Mouse (Mus musculus) hindbrain, embryonic 14.5 days (tissue): Measurements from ENCODE around the gene Znhit6. TPM values are rescaled to one million over a fixed set of nuclear protein-coding genes. Genes with fewer than 3 reads are reported as not detected.

Experiments
- ATAC-seq: fragments of 200-750 bp; cut with Nextera tagmentation; 2 replicates; pipeline ENCODE4 v1.8.0; 2017; ENCODE audit warnings: moderate number of reproducible peaks, mild to moderate bottlenecking, moderate TSS enrichment, moderate library complexity; ENCODE audit not compliant: low FRiP score
- DNase-seq: peaks from one replicate; pipeline ENCODE4 v3.0.0-alpha.2; 2015; ENCODE audit warnings: low spot score
- H3K27ac ChIP-seq: fragments of 300-500 bp; sonication (generic); 2 replicates; pipeline ENCODE4 v1.5.1; 2014; ENCODE audit warnings: mild to moderate bottlenecking, moderate library complexity
- H3K27me3 ChIP-seq: fragments of 300-500 bp; sonication (generic); 2 replicates; pipeline ENCODE4 v1.6.1; 2014; ENCODE audit warnings: mild to moderate bottlenecking, low read length, mixed read lengths; ENCODE audit not compliant: control insufficient read depth, insufficient read depth
- H3K36me3 ChIP-seq: fragments of 300-500 bp; sonication (generic); replicated peaks from 2 replicates; pipeline ENCODE4 v1.6.1; 2014; ENCODE audit not compliant: control insufficient read depth, insufficient read depth
- H3K4me1 ChIP-seq: fragments of 300-500 bp; sonication (generic); replicated peaks from 2 replicates; pipeline ENCODE4 v1.6.1; 2014; ENCODE audit warnings: antibody characterized with exemption, low read length, mixed read lengths; ENCODE audit not compliant: control insufficient read depth, insufficient read depth
- H3K4me2 ChIP-seq: fragments of 300-500 bp; sonication (generic); replicated peaks from 2 replicates; pipeline ENCODE4 v1.6.1; 2014; ENCODE audit warnings: mild to moderate bottlenecking, moderate library complexity
- H3K4me3 ChIP-seq: fragments of 300-500 bp; sonication (generic); replicated peaks from 2 replicates; pipeline ENCODE4 v1.5.1; 2014; ENCODE audit warnings: mild to moderate bottlenecking, low read length
- H3K9ac ChIP-seq: fragments of 300-500 bp; sonication (generic); 2 replicates; pipeline ENCODE4 v1.6.1; 2014
- H3K9me3 ChIP-seq: fragments of 300-500 bp; sonication (generic); 2 replicates; pipeline ENCODE4 v1.6.1; 2016; ENCODE audit warnings: low read length; ENCODE audit not compliant: control insufficient read depth
- WGBS: fragments of 180-500 bp; shearing (Covaris S2); extraction: QIAGEN DNeasy Blood & Tissue Kit; methylation state at CpG from one replicate; pipeline ENCODE4 v1.1.7; 2014; 5-methylcytosine and 5-hydroxymethylcytosine counted together
- polyA plus RNA-seq: library from polyadenylated mRNA; unstranded; fragments of >200 nt; fragmentation: Nextera tagmentation; extraction: Ambion mirVana; gene quantifications from 2 replicates; pipeline ENCODE4 v1.2.1, GENCODE M21; 2014

Znhit6 gene
- polyA plus RNA-seq, 1 experiment from 2014 or later: 25.7 TPM

DNA sequence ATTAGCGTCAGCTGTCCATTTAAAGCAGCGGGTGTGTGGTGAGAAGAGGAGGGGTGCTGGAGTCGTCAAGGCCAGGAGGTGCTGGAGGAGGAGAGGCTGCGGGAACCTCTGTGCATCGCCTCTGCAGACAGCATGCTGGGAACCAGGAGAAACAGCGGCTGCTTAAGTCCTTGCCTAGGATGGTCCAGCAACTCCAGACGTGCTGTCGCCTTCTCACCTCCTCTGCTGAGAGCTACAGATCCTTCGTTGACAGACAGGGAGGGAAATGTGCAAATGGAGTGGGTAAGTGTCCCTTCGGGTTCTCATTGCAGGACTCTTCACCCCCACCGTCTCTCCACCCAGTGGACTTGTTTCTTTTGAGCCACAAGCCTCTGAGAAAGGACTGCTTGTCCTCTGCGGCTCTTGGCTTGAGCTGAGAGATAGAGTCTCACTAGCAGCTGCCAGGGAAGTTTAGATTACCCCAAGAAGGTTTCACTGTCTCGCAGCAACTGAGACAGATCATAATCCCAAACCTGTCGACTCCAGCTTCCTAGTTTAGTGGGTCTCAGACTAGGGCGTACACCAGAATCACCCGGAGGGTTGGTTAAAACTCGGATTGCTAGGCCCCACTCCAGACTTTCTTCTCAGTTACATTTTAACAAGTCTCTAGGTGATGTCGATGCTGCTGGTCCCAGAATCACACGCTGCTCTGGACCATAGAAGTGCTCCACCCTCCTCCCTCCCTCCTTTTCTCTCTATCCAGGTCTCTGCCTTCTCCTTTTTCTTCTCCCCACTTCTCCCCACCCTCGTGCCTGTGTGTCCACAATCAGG, 76.5 kb downstream of the Znhit6 start:
- no peak for ATAC-seq
- DNase-seq: no peak

DNA sequence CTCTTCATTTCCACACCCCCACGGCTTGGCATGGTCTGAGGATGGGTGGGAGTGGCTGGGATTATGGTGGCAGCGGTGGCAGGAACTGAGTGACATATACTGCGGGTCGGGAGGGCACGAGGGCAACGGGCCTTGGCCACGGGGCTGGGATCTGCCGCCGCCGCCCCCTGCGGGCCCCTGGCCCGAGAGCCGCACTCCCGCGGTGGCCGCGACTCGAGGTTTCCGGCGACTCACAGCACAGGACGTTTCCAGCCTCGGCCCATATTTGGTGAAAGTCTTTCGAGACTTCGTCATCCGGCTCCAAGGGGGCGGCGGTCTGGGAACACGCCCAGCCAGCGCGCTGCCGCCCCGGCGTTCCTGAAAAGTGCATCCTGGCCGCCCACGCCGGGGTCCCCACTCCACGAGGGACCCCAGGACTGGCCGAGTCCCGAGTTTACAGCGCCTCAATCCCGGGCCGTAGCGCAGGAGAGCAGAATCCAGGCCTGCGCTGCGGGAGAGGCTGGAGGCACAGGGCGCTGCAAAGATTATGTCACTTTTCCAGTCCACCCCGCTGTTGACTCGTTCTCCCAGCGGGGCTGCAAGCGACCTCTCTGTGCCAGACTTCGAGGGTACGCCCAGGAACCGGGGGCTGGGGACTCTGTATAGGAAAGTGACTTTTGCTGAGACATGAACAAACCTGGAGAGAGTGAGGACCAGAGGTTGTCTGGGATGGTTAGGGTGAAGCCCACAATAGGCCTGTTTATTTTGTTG, 77.4 kb downstream of the Znhit6 start:
- under 1% methylated on average over 53 of the region's 53 CpGs for WGBS
- peak; percentile 58 for DNase-seq
- peaks cover 37% of the 10 kb centered on the region for H3K4me1 ChIP-seq
- peak; percentile 3; the same call in 1 of the 2 replicates for ATAC-seq
- H3K4me3 ChIP-seq: peak overlapping the region; percentile 35
- H3K27me3 ChIP-seq: peaks cover 57% of the 10 kb centered on the region
- no peaks in the 10 kb centered on the region for H3K9me3 ChIP-seq
- peak overlapping the region; percentile 88 for H3K4me2 ChIP-seq
- no peak overlapping the region for H3K27ac ChIP-seq
- no peaks in the 10 kb centered on the region for H3K36me3 ChIP-seq
- peak overlapping the region; percentile 61 for H3K9ac ChIP-seq

More for the DNA sequence above, 76.5 kb downstream of the Znhit6 start:
- no peaks in the 10 kb centered on the region for H3K36me3 ChIP-seq
- no peaks in the 10 kb centered on the region for H3K9me3 ChIP-seq
- peaks cover 65% of the 10 kb centered on the region for H3K27me3 ChIP-seq
- H3K4me1 ChIP-seq: peaks cover 40% of the 10 kb centered on the region
- H3K27ac ChIP-seq: no peak overlapping the region
- peak overlapping the region; percentile 88 for H3K4me2 ChIP-seq
- H3K4me3 ChIP-seq: peak overlapping the region; percentile 35
- 9% methylated on average over 20 of the region's 20 CpGs for WGBS
- no peak overlapping the region for H3K9ac ChIP-seq

- Histone ChIP-seq H3K4me2 (no peak overlapping the region), H3K27me3 (peaks cover 51% of the 10 kb centered on the region), H3K4me3 (no peak overlapping the region), H3K9me3 (no peaks in the 10 kb centered on the region), H3K36me3 (no peaks in the 10 kb centered on the region), H3K27ac (no peak overlapping the region), H3K4me1 (peaks cover 37% of the 10 kb centered on the region), H3K9ac (no peak overlapping the region)
- WGBS: 61% methylated on average over 9 of the region's 9 CpGs
- DNase-seq (no peak), ATAC-seq (no peak)
Measured at GRCm38 (mm10) chr3:145654028-145654427, 78.0 kb downstream of the Znhit6 start.

Other genes starting within 250 kb of the Znhit6 start
- 4.6 and 4.7 TPM in 2 replicates for gene Ccn1, start 73.8 kb downstream of the Znhit6 start, polyA plus RNA-seq
- gene Ddah1, start 182.5 kb downstream of the Znhit6 start, polyA plus RNA-seq: 102 and 117 TPM in 2 replicates